Mouse (Mus musculus) kidney, adult 2 months (tissue): Measurements from ENCODE around the gene Ap1m2.
"Not testable (repeated sequence)": the region's sequence is repeated elsewhere in the genome, so short reads cannot be mapped to it uniquely, and the experiment has no call there.

Source experiments
- CTCF ChIP-seq: fragments of 200-500 bp; conservative IDR thresholded peaks from 2 replicates; pipeline ENCODE4 v1.5.1; 2011; ENCODE audit warnings: low read depth, mild to moderate bottlenecking, control low read depth, low read length, moderate library complexity, mixed read lengths; ENCODE audit not compliant: insufficient read depth, insufficient read length
- POLR2A ChIP-seq: fragments of 200-500 bp; IDR thresholded peaks from one replicate; pipeline ENCODE4 v1.6.1; 2011; ENCODE audit warnings: low read depth, low read length, control low read depth

DNA sequence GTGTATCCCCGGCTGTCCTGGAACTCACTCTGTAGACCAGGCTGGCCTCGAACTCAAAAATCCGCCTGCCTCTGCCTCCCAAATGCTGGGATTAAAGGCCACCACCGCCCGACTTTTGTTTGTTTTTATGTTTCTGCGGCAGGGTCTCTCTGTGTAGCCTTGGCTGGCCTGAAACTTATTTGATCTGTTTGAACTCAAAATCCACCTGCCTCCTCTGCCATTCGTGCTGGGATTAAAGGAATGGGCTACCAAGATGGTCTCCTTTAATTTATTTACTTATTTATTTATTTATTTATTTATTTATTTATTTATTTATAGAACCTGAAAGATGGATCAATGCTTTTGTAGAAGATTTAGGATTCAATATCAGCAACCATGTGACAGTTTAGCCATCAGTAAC lies 20.3 kb downstream of the Ap1m2 start:
- not testable (repeated sequence) for TF ChIP-seq CTCF, POLR2A
